Mouse (Mus musculus): ENCODE measurements around the gene Rgs19. TPM values are rescaled to one million over a fixed set of nuclear protein-coding genes. Genes with fewer than 3 reads are reported as not detected.

Rgs19 gene
- polyA plus RNA-seq, 1 experiment: 76.5 TPM

- DNase-seq (ENCODE audit: low read depth): no peak
Measured at GRCm38 (mm10) chr2:181653523-181653922, 40.3 kb downstream of the Rgs19 start.

- DNase-seq (ENCODE audit: low read depth): no peak
Measured at GRCm38 (mm10) chr2:181653065-181653464, 40.7 kb downstream of the Rgs19 start.

- no peak for DNase-seq (ENCODE audit: low read depth)
Measured at GRCm38 (mm10) chr2:181648926-181649325, 44.9 kb downstream of the Rgs19 start.

- no peak for DNase-seq (ENCODE audit: low read depth)
Measured at GRCm38 (mm10) chr2:181646626-181647472, 46.9 kb downstream of the Rgs19 start.

GRCm38 (mm10) chr2:181645666-181646065, 48.1 kb downstream of the Rgs19 start:
- DNase-seq (ENCODE audit: low read depth): no peak

- no peak for DNase-seq (ENCODE audit: low read depth)
Measured at GRCm38 (mm10) chr2:181644361-181644760, 49.4 kb downstream of the Rgs19 start.

Other genes with a start within 250 kb of the Rgs19 start
- 9.3 and 9.9 TPM in 2 replicates for gene Zbtb46, start 234.6 kb downstream of the Rgs19 start, polyA plus RNA-seq (2012; rRNA removed)
- gene Abhd16b, start 200.8 kb downstream of the Rgs19 start, polyA plus RNA-seq (2012; rRNA removed): 0.67 and 0.73 TPM in 2 replicates
- 49.7 and 55.1 TPM in 2 replicates for gene Tpd52l2, start 196.8 kb downstream of the Rgs19 start, polyA plus RNA-seq (2012; rRNA removed)
- gene Dnajc5, start 173.5 kb downstream of the Rgs19 start, polyA plus RNA-seq (2012; rRNA removed): 74.5 and 95.2 TPM in 2 replicates
- gene Uckl1, start 109.1 kb downstream of the Rgs19 start, polyA plus RNA-seq (2012; rRNA removed): 132 and 164 TPM in 2 replicates
- gene Prpf6, start 102.1 kb downstream of the Rgs19 start, polyA plus RNA-seq (2012; rRNA removed): 28.2 and 34.0 TPM in 2 replicates
- gene Zfp512b, start 101.2 kb downstream of the Rgs19 start, polyA plus RNA-seq (2012; rRNA removed): 63.5 and 63.7 TPM in 2 replicates
- gene Samd10, start 94.8 kb downstream of the Rgs19 start, polyA plus RNA-seq (2012; rRNA removed): 54.5 and 62.2 TPM in 2 replicates
- not detected in 2 replicates for gene Gm29797, start 36.9 kb downstream of the Rgs19 start, polyA plus RNA-seq (2012; rRNA removed)
- 53.9 and 64.8 TPM in 2 replicates for gene Sox18, start 22.3 kb downstream of the Rgs19 start, polyA plus RNA-seq (2012; rRNA removed)
- 16.8 and 20.6 TPM in 2 replicates for gene Tcea2, start 13.7 kb downstream of the Rgs19 start, polyA plus RNA-seq (2012; rRNA removed)
- 0.39 and 1.7 TPM in 2 replicates for gene Lkaaear1, start 4.5 kb upstream of the Rgs19 start, polyA plus RNA-seq (2012; rRNA removed)
- 0.20 TPM in 2 replicates for gene Oprl1, start 21.0 kb upstream of the Rgs19 start, polyA plus RNA-seq (2012; rRNA removed)
- not detected in 2 replicates for gene Myt1, start 69.4 kb upstream of the Rgs19 start, polyA plus RNA-seq (2012; rRNA removed)
- gene Pcmtd2, start 143.9 kb upstream of the Rgs19 start, polyA plus RNA-seq (2012; rRNA removed): 26.8 and 36.1 TPM in 2 replicates
- 8.5 and 9.5 TPM in 2 replicates for gene Polr3k, start 170.4 kb upstream of the Rgs19 start, polyA plus RNA-seq (2012; rRNA removed)